Mouse (Mus musculus): ENCODE measurements around the gene Aqp7. TPM values are rescaled to one million over a fixed set of nuclear protein-coding genes. Genes with fewer than 3 reads are reported as not detected.
A peak's percentile ranks its signal among the peaks of the same experiment; 100 is the strongest.

Aqp7 gene
- total and polyA plus RNA-seq, 3 experiments, result 0.10 TPM; not detected in 2

DNA sequence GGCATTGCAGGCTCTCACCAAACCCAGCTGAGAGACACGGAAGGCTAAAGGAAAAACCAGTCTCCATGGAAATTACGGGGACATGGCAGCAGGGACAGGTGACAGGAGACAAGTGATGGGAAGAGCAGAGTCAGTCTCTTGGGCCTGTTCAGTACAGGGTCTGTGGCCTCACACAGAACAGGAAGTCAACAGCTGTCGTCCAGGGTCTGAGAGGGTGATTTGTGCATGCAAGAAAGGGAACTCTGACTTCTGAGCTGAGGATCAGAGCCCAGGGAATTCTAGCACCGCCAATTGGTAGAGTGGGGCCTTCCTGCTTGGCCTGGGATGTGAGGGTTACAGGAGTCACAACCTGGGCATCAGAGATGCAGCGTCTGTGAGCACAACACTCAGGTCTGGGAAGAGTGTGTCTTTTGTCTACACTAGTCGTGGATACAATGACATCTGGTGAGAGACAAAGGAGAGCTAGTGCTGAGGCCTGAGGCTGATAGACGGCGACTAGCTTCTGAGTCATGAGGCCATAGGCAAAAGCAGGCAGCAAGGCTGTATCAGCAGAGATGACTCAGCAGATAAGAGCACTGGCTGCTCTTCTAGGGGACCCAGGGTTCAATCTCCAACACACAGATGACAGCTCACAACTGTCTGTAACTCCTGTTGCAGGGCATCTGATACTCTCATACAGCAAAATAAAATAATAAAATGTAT lies 21.7 kb downstream of the Aqp7 start:
- H3K9ac ChIP-seq (ENCODE audit: insufficient read depth, low read depth), result no peak overlapping the region
- H3K27ac ChIP-seq (ENCODE audit: insufficient read depth, low read depth), result peak overlapping the region; percentile 57
- H3K4me1 ChIP-seq (ENCODE audit: control insufficient read depth in 1 of 2, insufficient read depth in 2 of 2), result peaks cover 5 to 28% of the 10 kb centered on the region in 2 experiments

DNA sequence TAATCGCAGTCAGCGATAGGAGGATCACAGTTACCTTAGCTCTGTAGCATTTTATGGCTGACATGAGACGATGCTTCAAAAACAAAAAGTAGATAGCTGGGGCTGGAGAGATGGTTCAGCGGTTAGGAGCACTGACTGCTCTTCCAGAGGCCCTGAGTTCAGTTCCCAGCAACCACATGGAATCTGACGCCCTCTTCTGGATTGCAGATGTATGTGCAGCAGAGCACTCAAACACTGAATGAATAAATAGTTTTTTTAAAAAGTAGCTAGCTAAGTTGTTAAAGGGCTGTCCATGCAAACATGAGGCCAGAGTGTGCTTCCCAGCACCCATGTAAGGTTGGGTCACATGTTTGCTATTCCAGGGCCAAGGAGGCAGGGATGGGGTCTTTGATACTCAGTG lies 26.8 kb downstream of the Aqp7 start:
- in situ Hi-C loops (cut with MboI; ENCODE audit: low pct_ligation_motif_present, low pct_unique_long_range_greater_than_20kb, low sequenced_read_pairs), result no loop called here
- no peak overlapping the region for H3K4me2 ChIP-seq (ENCODE audit: insufficient read depth, low read depth, poor library complexity, severe bottlenecking)
- H3K27ac ChIP-seq (ENCODE audit: insufficient read depth, low read depth), result no peak overlapping the region
- H3K9me3 ChIP-seq (replicated peaks; ENCODE audit: low read length), result no peaks in the 10 kb centered on the region
- dilution Hi-C loops (cut with MboI; ENCODE audit: extremely low pct_ligation_motif_present, extremely low pct_unique_long_range_greater_than_20kb, low sequenced_read_pairs), result no loop called here
- no peaks in the 10 kb centered on the region for H3K79me2 ChIP-seq (replicated peaks; ENCODE audit: control insufficient read depth, extremely low read depth, insufficient read depth, poor library complexity, severe bottlenecking)
- TF ChIP-seq HCFC1 (IDR thresholded peaks at IDR 0.05; ENCODE audit: low read depth, low read length) (no peak), UBTF (IDR thresholded peaks at IDR 0.05; ENCODE audit: low read depth, low read length) (no peak), MYC (IDR thresholded peaks at IDR 0.05; ENCODE audit: low read depth, low read length) (no peak), ETS1 (conservative IDR thresholded peaks at IDR 0.05; ENCODE audit: low read depth, low read length) (no peak), MAZ (IDR thresholded peaks at IDR 0.05; ENCODE audit: low read depth, low read length) (no peak), MEF2A (IDR thresholded peaks at IDR 0.05; ENCODE audit: borderline replicate concordance, low read depth, low read length) (no peak), PAX5 (IDR thresholded peaks at IDR 0.05; ENCODE audit: low read length) (no peak), ZMIZ1 (IDR thresholded peaks at IDR 0.05; ENCODE audit: low read depth, low read length) (no peak), MXI1 (IDR thresholded peaks at IDR 0.05; ENCODE audit: low read depth, low read length) (no peak), JUND (conservative IDR thresholded peaks at IDR 0.05; ENCODE audit: low read depth, low read length) (no peak), SMC3 (IDR thresholded peaks at IDR 0.05; ENCODE audit: low read depth, low read length) (no peak), JUN (IDR thresholded peaks at IDR 0.05; ENCODE audit: insufficient read depth, low read depth, low read length) (no peak), BHLHE40 (IDR thresholded peaks at IDR 0.05; ENCODE audit: low read depth, low read length) (no peak), TBP (conservative IDR thresholded peaks at IDR 0.05; ENCODE audit: low read depth, low read length) (no peak), KAT2A (IDR thresholded peaks at IDR 0.05; ENCODE audit: insufficient replicate concordance, low read length) (no peak), USF2 (conservative IDR thresholded peaks at IDR 0.05; ENCODE audit: low read depth, low read length) (no peak)
- no peak overlapping the region for H3K9ac ChIP-seq (ENCODE audit: insufficient read depth, low read depth)
- no peak for DNase-seq (ENCODE audit: extremely low read depth)
- H3K27me3 ChIP-seq (replicated peaks), result no peaks in the 10 kb centered on the region
- H3K36me3 ChIP-seq (replicated peaks in 1 of 2; ENCODE audit: control insufficient read depth in 1 of 2, insufficient read depth in 1 of 2, low read length in 1 of 2), result peaks cover 64 to 92% of the 10 kb centered on the region in 2 experiments
- peaks cover 2 to 8% of the 10 kb centered on the region in 2 experiments for H3K4me1 ChIP-seq (ENCODE audit: control insufficient read depth in 1 of 2, insufficient read depth in 2 of 2)
- H3K4me3 ChIP-seq (replicated peaks in 1 of 3; ENCODE audit: low read depth in 2 of 3, low read length in 2 of 3, poor library complexity in 1 of 3), result no peak overlapping the region

More for the DNA sequence above, 21.7 kb downstream of the Aqp7 start:
- Histone ChIP-seq H3K4me3 (replicated peaks in 1 of 3; ENCODE audit: low read depth in 2 of 3, low read length in 2 of 3, poor library complexity in 1 of 3) (no peak overlapping the region), H3K36me3 (replicated peaks in 1 of 2; ENCODE audit: control insufficient read depth in 1 of 2, insufficient read depth in 1 of 2, low read length in 1 of 2) (peaks cover 44 to 87% of the 10 kb centered on the region in 2 experiments), H3K79me2 (replicated peaks; ENCODE audit: control insufficient read depth, extremely low read depth, insufficient read depth, poor library complexity, severe bottlenecking) (no peaks in the 10 kb centered on the region), H3K4me2 (ENCODE audit: insufficient read depth, low read depth, poor library complexity, severe bottlenecking) (no peak overlapping the region), H3K9me3 (replicated peaks; ENCODE audit: low read length) (no peaks in the 10 kb centered on the region), H3K27me3 (replicated peaks) (no peaks in the 10 kb centered on the region)
- DNase-seq (ENCODE audit: extremely low read depth), result peak; percentile 45
- dilution Hi-C loops (cut with MboI; ENCODE audit: extremely low pct_ligation_motif_present, extremely low pct_unique_long_range_greater_than_20kb, low sequenced_read_pairs) (no loop called here), in situ Hi-C loops (cut with MboI; ENCODE audit: low pct_ligation_motif_present, low pct_unique_long_range_greater_than_20kb, low sequenced_read_pairs) (no loop called here)
- TF ChIP-seq MAFK (IDR thresholded peaks at IDR 0.05; ENCODE audit: insufficient replicate concordance, low read length) (peak; percentile 78), MAZ (IDR thresholded peaks at IDR 0.05; ENCODE audit: low read depth, low read length) (no peak)

Measured in CH12.LX (cell line).